Mouse (Mus musculus) heart, embryonic 14.5 days (tissue): Measurements from ENCODE around the gene Olfr1167. TPM values are rescaled to one million over a fixed set of nuclear protein-coding genes. Genes with fewer than 3 reads are reported as not detected.
"Not testable (repeated sequence)": the region's sequence is repeated elsewhere in the genome, so short reads cannot be mapped to it uniquely, and the experiment has no call there.

ENCODE experiments used
- ATAC-seq: fragments of 200-750 bp; cut with Nextera tagmentation; 2 replicates; pipeline ENCODE4 v1.8.0; 2017; ENCODE audit warnings: low read depth, moderate TSS enrichment; ENCODE audit not compliant: insufficient number of reproducible peaks, insufficient read depth, low FRiP score
- H3K27ac ChIP-seq, 2 experiments: fragments of 200-500 bp in 1 of 2; fragments of 300-500 bp in 1 of 2; sonication (generic) in 1 of 2; replicated peaks in 1 of 2; 2 replicates each; pipeline ENCODE4 v1.5.1; 2012 to 2014; ENCODE audit warnings: low read depth in 2 of 2, low read length in 2 of 2, control low read depth in 1 of 2, mild to moderate bottlenecking in 1 of 2, mixed read lengths in 1 of 2; ENCODE audit not compliant: control insufficient read depth in 1 of 2, insufficient read depth in 1 of 2
- H3K27me3 ChIP-seq: fragments of 300-500 bp; sonication (generic); 2 replicates; pipeline ENCODE4 v1.6.1; 2014; ENCODE audit warnings: mild to moderate bottlenecking, low read length, control low read depth; ENCODE audit not compliant: control insufficient read depth, insufficient read depth
- H3K36me3 ChIP-seq: fragments of 300-500 bp; sonication (generic); 2 replicates; pipeline ENCODE4 v1.6.1; 2014; ENCODE audit warnings: mild to moderate bottlenecking, control low read depth, low read length, mixed read lengths; ENCODE audit not compliant: control insufficient read depth, insufficient read depth
- H3K4me1 ChIP-seq, 2 experiments: fragments of 200-500 bp in 1 of 2; fragments of 300-500 bp in 1 of 2; sonication (generic) in 1 of 2; 2 replicates each; pipeline ENCODE4 v1.6.1; 2012 to 2014; ENCODE audit warnings: low read length in 2 of 2, control low read depth in 1 of 2, mixed read lengths in 1 of 2; ENCODE audit not compliant: control insufficient read depth in 2 of 2, insufficient read depth in 2 of 2
- H3K4me2 ChIP-seq: fragments of 300-500 bp; sonication (generic); 2 replicates; pipeline ENCODE4 v1.6.1; 2014; ENCODE audit warnings: mild to moderate bottlenecking, low read length
- H3K4me3 ChIP-seq, 2 experiments: fragments of 200-500 bp in 1 of 2; fragments of 300-500 bp in 1 of 2; sonication (generic) in 1 of 2; 2 replicates each; pipeline ENCODE4 v1.5.1; 2012 to 2014; ENCODE audit warnings: low read length in 2 of 2, mild to moderate bottlenecking in 2 of 2, control low read depth in 1 of 2, low read depth in 1 of 2, moderate library complexity in 1 of 2; ENCODE audit not compliant: control insufficient read depth in 1 of 2, insufficient read depth in 1 of 2
- H3K9ac ChIP-seq: fragments of 300-500 bp; sonication (generic); 2 replicates; pipeline ENCODE4 v1.6.1; 2014; ENCODE audit warnings: mild to moderate bottlenecking, low read length
- H3K9me3 ChIP-seq: fragments of 300-500 bp; sonication (generic); 2 replicates; pipeline ENCODE4 v1.6.1; 2016; ENCODE audit warnings: low read length, control low read depth; ENCODE audit not compliant: control insufficient read depth
- WGBS: fragments of 180-500 bp; shearing (Covaris S2); extraction: QIAGEN DNeasy Blood & Tissue Kit; methylation state at CpG from one replicate; pipeline ENCODE4 v1.1.7; 2014; 5-methylcytosine and 5-hydroxymethylcytosine counted together
- polyA plus RNA-seq: library from polyadenylated mRNA; unstranded; fragments of >200 nt; fragmentation: Nextera tagmentation; extraction: Ambion mirVana; gene quantifications from 2 replicates; pipeline ENCODE4 v1.2.1, GENCODE M21; 2014

The Olfr1167 gene
- polyA plus RNA-seq = not detected in 2 replicates

DNA sequence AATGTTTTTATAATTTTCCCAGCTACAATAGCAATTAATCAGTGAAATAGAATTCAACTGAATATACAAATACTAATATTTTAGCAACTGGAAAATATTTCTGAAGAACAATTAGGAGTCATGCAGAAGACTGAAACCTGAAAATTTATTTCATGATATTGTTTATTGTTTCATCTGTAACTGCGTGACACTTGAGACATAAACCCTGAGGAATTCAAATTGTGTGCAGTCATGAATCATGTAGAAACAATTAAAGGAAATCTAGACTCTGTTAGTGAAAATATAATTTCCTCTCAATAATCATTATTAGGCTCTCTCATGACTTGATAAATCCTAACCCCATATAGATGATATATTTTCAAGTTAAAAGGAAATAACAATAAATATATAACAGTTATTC is at the start of gene Olfr1167:
TSS of gene Olfr1167 (minus strand) at position 101 of the 400 bp plus-strand sequence.
- not testable (repeated sequence) for H3K36me3 ChIP-seq, ATAC-seq, H3K4me3 ChIP-seq, H3K9ac ChIP-seq, H3K4me1 ChIP-seq, H3K27ac ChIP-seq, H3K4me2 ChIP-seq, H3K9me3 ChIP-seq, H3K27me3 ChIP-seq
- WGBS = 73% methylated on average over 1 of the region's 1 CpGs

GRCm38 (mm10) chr2:88181580-88181979 is 26.6 kb upstream of the Olfr1167 start, which contains the start of gene Olfr1168:
Olfr1168 (plus strand) TSS chr2:88181880.
- no peak within 1 kb of the TSS for H3K9ac ChIP-seq
- H3K27ac ChIP-seq = no peak within 1 kb of the TSS
- no peak within 1 kb of the TSS for H3K4me2 ChIP-seq
- no peaks in the 10 kb centered on the region for H3K9me3 ChIP-seq
- H3K4me1 ChIP-seq = no peaks in the 10 kb centered on the region
- no peaks in the 10 kb centered on the region for H3K36me3 ChIP-seq
- ATAC-seq = no peak
- H3K4me3 ChIP-seq = no peak within 1 kb of the TSS
- H3K27me3 ChIP-seq = no peaks in the 10 kb centered on the region
- WGBS = 79% methylated on average over 2 of the region's 2 CpGs

- Histone ChIP-seq H3K4me1 (no peaks in the 10 kb centered on the region), H3K27ac (no peak within 1 kb of the TSS), H3K27me3 (no peaks in the 10 kb centered on the region), H3K4me2 (no peak within 1 kb of the TSS), H3K36me3 (no peaks in the 10 kb centered on the region), H3K4me3 (no peak within 1 kb of the TSS), H3K9ac (no peak within 1 kb of the TSS), H3K9me3 (no peaks in the 10 kb centered on the region)
- WGBS = 83% methylated on average over 1 of the region's 1 CpGs
- ATAC-seq = no peak
Observed at GRCm38 (mm10) chr2:88128172-88128571, 26.8 kb downstream of the Olfr1167 start, which contains the start of gene Olfr1166. Olfr1166 (minus strand) TSS chr2:88128272.

Other genes with a start within 250 kb of the Olfr1167 start
- gene Olfr1155, start 210.1 kb downstream of the Olfr1167 start, polyA plus RNA-seq = not detected in 2 replicates
- gene Olfr1156, start 202.1 kb downstream of the Olfr1167 start, polyA plus RNA-seq = not detected in 2 replicates
- not detected in 2 replicates for gene Olfr1157, start 186.9 kb downstream of the Olfr1167 start, polyA plus RNA-seq
- gene Olfr74, start 180.5 kb downstream of the Olfr1167 start, polyA plus RNA-seq = not detected in 2 replicates
- not detected in 2 replicates for gene Olfr1158, start 165.1 kb downstream of the Olfr1167 start, polyA plus RNA-seq
- not detected in 2 replicates for gene Olfr1160, start 146.9 kb downstream of the Olfr1167 start, polyA plus RNA-seq
- gene Olfr1161, start 132.4 kb downstream of the Olfr1167 start, polyA plus RNA-seq = not detected in 2 replicates
- not detected in 2 replicates for gene Olfr73, start 117.5 kb downstream of the Olfr1167 start, polyA plus RNA-seq
- not detected in 2 replicates for gene Olfr1162, start 104.1 kb downstream of the Olfr1167 start, polyA plus RNA-seq
- not detected in 2 replicates for gene Olfr1163, start 83.4 kb downstream of the Olfr1167 start, polyA plus RNA-seq
- gene Olfr1164, start 61.2 kb downstream of the Olfr1167 start, polyA plus RNA-seq = not detected in 2 replicates
- not detected in 2 replicates for gene Olfr1166, start 26.9 kb downstream of the Olfr1167 start, polyA plus RNA-seq
- not detected in 2 replicates for gene Olfr1168, start 26.7 kb upstream of the Olfr1167 start, polyA plus RNA-seq
- gene Olfr1170, start 73.1 kb upstream of the Olfr1167 start, polyA plus RNA-seq = not detected in 2 replicates
- gene Olfr1173, start 124.7 kb upstream of the Olfr1167 start, polyA plus RNA-seq = not detected in 2 replicates
- not detected in 2 replicates for gene Olfr1174-ps, start 159.9 kb upstream of the Olfr1167 start, polyA plus RNA-seq
- gene Olfr1175-ps, start 172.0 kb upstream of the Olfr1167 start, polyA plus RNA-seq = not detected in 2 replicates
- gene Olfr1176, start 181.5 kb upstream of the Olfr1167 start, polyA plus RNA-seq = not detected in 2 replicates
- gene Olfr1177-ps, start 191.3 kb upstream of the Olfr1167 start, polyA plus RNA-seq = not detected in 2 replicates
- gene Olfr1178, start 231.9 kb upstream of the Olfr1167 start, polyA plus RNA-seq = not detected in 2 replicates